Mouse (Mus musculus) naive thymus-derived CD4-positive, alpha-beta T cell, adult 2 months (primary cell): ENCODE data around the gene BC049730.

Experiments used
- DNase-seq: peaks from one replicate; pipeline ENCODE4 v3.0.0-alpha.2; 2011; ENCODE audit warnings: low read depth

The BC049730 gene

GRCm38 (mm10) chr7:24762574-24762973, 53.5 kb downstream of the BC049730 start:
- no peak for DNase-seq
